Mouse (Mus musculus): ENCODE measurements around the gene Krtap2-4.

- no peak for TF ChIP-seq CTCF (IDR thresholded peaks at IDR 0.05; ENCODE audit: low read depth)
- TF ChIP-seq EP300 (IDR thresholded peaks at IDR 0.05; ENCODE audit: low read depth) = no peak
These were observed 13.5 kb upstream of the Krtap2-4 start, which contains the start of gene Krtap4-1 for GRCm38 (mm10) chr11:99628138-99628537.

Data from heart, postnatal 0 days (tissue).